Mouse (Mus musculus) ES-E14 (cell line): ENCODE measurements around the gene Ccm2. TPM values are rescaled to one million over a fixed set of nuclear protein-coding genes. Genes with fewer than 3 reads are reported as not detected.

Experiments used
- DNase-seq: peaks from one replicate; pipeline ENCODE4 v3.0.0-alpha.2; 2013; ENCODE audit warnings: low read depth, low spot score
- H3K27ac ChIP-seq: 2 replicates; pipeline ENCODE4 v1.5.1; 2012; ENCODE audit warnings: low read depth, mild to moderate bottlenecking, low read length, moderate library complexity, mixed read lengths; ENCODE audit not compliant: poor library complexity, insufficient read depth, severe bottlenecking
- H3K36me3 ChIP-seq: 2 replicates; pipeline ENCODE4 v1.6.1; 2012; ENCODE audit warnings: mild to moderate bottlenecking, low read length, moderate library complexity, mixed read lengths; ENCODE audit not compliant: control insufficient read depth, poor library complexity, insufficient read depth, severe bottlenecking
- H3K4me1 ChIP-seq, 2 experiments: fragments of 150-350 bp in 1 of 2; sonication (generic) in 1 of 2; 2 replicates each; pipeline ENCODE4 v1.6.1; 2012; ENCODE audit warnings: low read length in 2 of 2, mild to moderate bottlenecking in 1 of 2, mixed read lengths in 1 of 2; ENCODE audit not compliant: control insufficient read depth in 2 of 2, insufficient read depth in 2 of 2, poor library complexity in 1 of 2
- H3K4me3 ChIP-seq, 2 experiments: fragments of 150-350 bp in 1 of 2; sonication (generic) in 1 of 2; 2 replicates each; pipeline ENCODE4 v1.5.1; 2012; ENCODE audit warnings: low read length in 2 of 2, low read depth in 1 of 2, mild to moderate bottlenecking in 1 of 2, mixed read lengths in 1 of 2; ENCODE audit not compliant: insufficient read depth in 1 of 2, poor library complexity in 1 of 2, severe bottlenecking in 1 of 2
- H3K9ac ChIP-seq: 2 replicates; pipeline ENCODE4 v1.6.1; 2012; ENCODE audit warnings: low read depth, mild to moderate bottlenecking, low read length, mixed read lengths; ENCODE audit not compliant: poor library complexity, insufficient read depth, severe bottlenecking
- H3K9me3 ChIP-seq: fragments of 150-350 bp; sonication (generic); 2 replicates; pipeline ENCODE4 v1.6.1; 2012; ENCODE audit warnings: low read depth, mild to moderate bottlenecking, low read length; ENCODE audit not compliant: control insufficient read depth, insufficient read depth
- CHD2 ChIP-seq: IDR thresholded peaks from 2 replicates; pipeline ENCODE4 v1.6.1; 2014; ENCODE audit warnings: mild to moderate bottlenecking, low read depth, low read length, inconsistent platforms
- HCFC1 ChIP-seq: IDR thresholded peaks from 2 replicates; pipeline ENCODE4 v1.6.1; 2012; ENCODE audit warnings: low read length, inconsistent platforms, borderline replicate concordance; ENCODE audit not compliant: insufficient read depth
- MAFK ChIP-seq: IDR thresholded peaks from 2 replicates; pipeline ENCODE4 v1.6.1; 2014; ENCODE audit warnings: mild to moderate bottlenecking, low read depth, low read length, inconsistent platforms; ENCODE audit not compliant: insufficient read depth
- ZC3H11A ChIP-seq: IDR thresholded peaks from 2 replicates; pipeline ENCODE4 v1.6.1; 2012; ENCODE audit warnings: low read depth, mild to moderate bottlenecking, inconsistent platforms, low read length, borderline replicate concordance
- ZNF384 ChIP-seq: IDR thresholded peaks from 2 replicates; pipeline ENCODE4 v1.6.1; 2012; ENCODE audit warnings: low read depth, low read length, inconsistent platforms
- in situ Hi-C, 2 experiments: fragments of 600-800 bp; cut with MboI; formaldehyde crosslinking; loops; one replicate each; pipeline ENCODE4 v1.15.1; 2025; ENCODE audit warnings: low sequenced_read_pairs in 2 of 2, inconsistent platforms in 1 of 2; ENCODE audit not compliant: unreplicated experiment in 2 of 2
- total RNA-seq: library from RNA; depleted of rRNA; stranded (reverse); fragments of 300-350 nt; gene quantifications from 2 replicates; pipeline ENCODE4 v1.2.3, GENCODE M21; 2012

Ccm2 gene
- total RNA-seq, 1 experiment: 36.7 TPM

- TF ChIP-seq CHD2: 0 out of 2 replicates have a peak, but pooled peaks have one; percentile 33
- TF ChIP-seq MAFK: no peak
- no peak; the same call in 1 of the 2 replicates for TF ChIP-seq ZNF384
- peak; percentile 70 for TF ChIP-seq HCFC1
- no peak for TF ChIP-seq ZC3H11A
- Histone ChIP-seq H3K36me3 (peaks cover 33% of the 10 kb centered on the region), H3K9ac (peak overlapping the region; percentile 92), H3K9me3 (no peaks in the 10 kb centered on the region), H3K27ac (peak overlapping the region; percentile 87), H3K4me3 (peak overlapping the region; percentile 84 to 91), H3K4me1 (peaks cover 0 to 4% of the 10 kb centered on the region in 2 experiments; a peak in 2 of 4 replicates)
- in situ Hi-C loops: no loop called here
- peak; percentile 98 for DNase-seq
Observed at GRCm38 (mm10) chr11:6528186-6529006, 18.3 kb upstream of the Ccm2 start.

GRCm38 (mm10) chr11:6529961-6530360, 16.7 kb upstream of the Ccm2 start:
- DNase-seq: no peak
- Histone ChIP-seq H3K4me1 (peaks cover 0 to 4% of the 10 kb centered on the region in 2 experiments; a peak in 2 of 4 replicates), H3K9ac (no peak overlapping the region; the same call in 1 of the 2 replicates), H3K4me3 (no peak overlapping the region), H3K27ac (no peak overlapping the region), H3K9me3 (no peaks in the 10 kb centered on the region), H3K36me3 (peaks cover 29% of the 10 kb centered on the region)
- no peak for TF ChIP-seq ZC3H11A
- in situ Hi-C loops: no loop called here

GRCm38 (mm10) chr11:6530746-6531145, 15.9 kb upstream of the Ccm2 start:
- Histone ChIP-seq H3K36me3 (peaks cover 21% of the 10 kb centered on the region), H3K9me3 (no peaks in the 10 kb centered on the region), H3K9ac (no peak overlapping the region), H3K4me3 (no peak overlapping the region), H3K27ac (no peak overlapping the region), H3K4me1 (peaks cover 0 to 3% of the 10 kb centered on the region in 2 experiments; a peak in 2 of 4 replicates)
- DNase-seq: no peak
- in situ Hi-C loops: no loop called here
- no peak for TF ChIP-seq HCFC1
- TF ChIP-seq CHD2: no peak
- TF ChIP-seq ZNF384: peak; percentile 85; the same call in 1 of the 2 replicates

- DNase-seq: no peak
- Histone ChIP-seq H3K9ac (no peak overlapping the region), H3K36me3 (no peaks in the 10 kb centered on the region), H3K4me1 (peaks cover 3 to 7% of the 10 kb centered on the region in 2 experiments; a peak in 2 of 4 replicates), H3K9me3 (no peaks in the 10 kb centered on the region), H3K4me3 (no peak overlapping the region), H3K27ac (no peak overlapping the region)
- in situ Hi-C loops: no loop called here
- no peak for TF ChIP-seq MAFK
- peak; percentile 88 for TF ChIP-seq ZNF384
Observed at GRCm38 (mm10) chr11:6544683-6545082, 2.0 kb upstream of the Ccm2 start.
